Comparison of ENCODE assay signal across 10 mouse cellular contexts in genomic region chr5:131181231-131181630, GRCm38 (mm10).
DNase-seq lines count a peak whose midpoint lies in the region.
"Had no signal": no experiment of that assay in that cellular context is flagged by ENCODE, and none has a peak within 500 bp of the region (broad histone marks: within the 10 kb centered on the region; RNA-seq: fewer than 3 reads in every experiment).

No protein-coding gene starts in this region.

- peak; percentile 17 to 39 for DNase-seq in cerebellum, postnatal 25 days
- DNase-seq in cerebellum, adult 11 months: no peak
- DNase-seq in right cerebral cortex, adult 2 months (ENCODE audit: low spot score in 2 of 2): peak; percentile 57 to 68
- DNase-seq in right cerebral cortex, postnatal 4 days: no peak
- peak; percentile 33 to 47 for DNase-seq in left cerebral cortex, adult 18-20 months (ENCODE audit: low spot score in 2 of 2)
- DNase-seq in testis, postnatal 10 days (ENCODE audit: low spot score): no peak
- DNase-seq in T-cell, adult 2 months (ENCODE audit: low spot score): no peak
- DNase-seq: kidney, postnatal 14 days; lung, postnatal 36 days; thymus, adult 18-20 months had no signal

Comparison
In these comparisons a context has a peak if more than half of its experiments do, and no peak if none do; other contexts are left out.
1. DNase-seq: peak in cerebellum, postnatal 25 days (2 of 2), right cerebral cortex, adult 2 months (2 of 2) and left cerebral cortex, adult 18-20 months (2 of 2); none in cerebellum, adult 11 months (single experiment), right cerebral cortex, postnatal 4 days (single experiment), testis, postnatal 10 days (single experiment) and T-cell, adult 2 months (single experiment).